Mouse (Mus musculus) myocyte (in vitro differentiated cells): Measurements from ENCODE around the gene Ten1.

Source experiments
- POLR2A ChIP-seq: IDR thresholded peaks from one replicate; pipeline ENCODE4 v1.6.1; 2011; ENCODE audit warnings: low read depth, mild to moderate bottlenecking, control low read depth, moderate library complexity; ENCODE audit not compliant: insufficient read length
- POLR2AphosphoS2 ChIP-seq: IDR thresholded peaks from one replicate; pipeline ENCODE4 v1.6.1; 2011; ENCODE audit warnings: low read depth, control low read depth; ENCODE audit not compliant: insufficient read length
- TCF12 ChIP-seq: IDR thresholded peaks from one replicate; pipeline ENCODE4 v1.6.1; 2011; ENCODE audit warnings: mild to moderate bottlenecking, control low read depth; ENCODE audit not compliant: poor library complexity, insufficient read depth, severe bottlenecking
- USF1 ChIP-seq: IDR thresholded peaks from one replicate; pipeline ENCODE4 v1.6.1; 2011; ENCODE audit warnings: low read depth, mild to moderate bottlenecking, control low read depth, moderate library complexity

GRCm38 (mm10) chr11:116260259-116260658 is 61.6 kb downstream of the Ten1 start:
- no peak for TF ChIP-seq POLR2A
- TF ChIP-seq POLR2AphosphoS2 = no peak
- no peak for TF ChIP-seq TCF12
- TF ChIP-seq USF1 = no peak
